Mouse (Mus musculus) left cerebral cortex, adult 9 months (tissue): ENCODE measurements at regions not wholly inside any gene's neighbourhood (a gene's known extent, or its start where the extent isn't known, plus 50 kb on each side); places are given as distances from the start of the nearest gene placed in this dataset.

ENCODE experiments used
- DNase-seq, 2 experiments: peaks; one replicate each; pipeline ENCODE4 v3.0.0; 2022; ENCODE audit warnings: low spot score in 2 of 2

GRCm38 (mm10) chr11:37306656-37307055 lies 70.9 kb upstream of the Tenm2 start:
- DNase-seq = no peak
